Mouse (Mus musculus) gastrocnemius, postnatal 10 days (tissue): Measurements from ENCODE around the gene Khdc4. TPM values are rescaled to one million over a fixed set of nuclear protein-coding genes. Genes with fewer than 3 reads are reported as not detected.

Source experiments
- DNase-seq: peaks from one replicate; pipeline ENCODE4 v3.0.0; 2021; ENCODE audit warnings: mixed read lengths
- long read RNA-seq, 2 experiments: library from polyadenylated mRNA; stranded (forward); transcript quantifications; one replicate each; pipeline ENCODE4 v2.0.0; 2021
- total RNA-seq, 2 experiments: library from RNA; stranded (reverse); gene quantifications; 2 replicates each; pipeline ENCODE4 v1.2.3; 2021

Khdc4 gene
- 10 to 100 TPM; 20.5 to 35.5 TPM for total RNA-seq
- long read RNA-seq, experiment 1, transcript Khdc4-201 (14 exons, 2,981 nt), result major isoform, 15 of 33 reads
- long read RNA-seq, experiment 1, partial matches to known transcripts, result 3 of 33 reads
- long read RNA-seq, experiment 1, other reads (novel, unspliced or antisense), result 9 of 33 reads
- long read RNA-seq, experiment 2, transcript Khdc4-201 (14 exons, 2,981 nt), result major isoform, 10 of 21 reads
- long read RNA-seq, experiment 2, partial matches to known transcripts, result 2 of 21 reads
- long read RNA-seq, experiment 2, other reads (novel, unspliced or antisense), result 5 of 21 reads

GRCm38 (mm10) chr3:88684980-88685941 is at the start of gene Khdc4:
Gene Khdc4 (plus strand): TSS chr3:88685803.
- DNase-seq, result peak; percentile 92

GRCm38 (mm10) chr3:88636555-88636986 is 49.0 kb upstream of the Khdc4 start:
- no peak for DNase-seq

- no peak for DNase-seq
Measured at GRCm38 (mm10) chr3:88637134-88637533, 48.5 kb upstream of the Khdc4 start.

GRCm38 (mm10) chr3:88639239-88639638 is 46.4 kb upstream of the Khdc4 start:
- DNase-seq, result no peak

GRCm38 (mm10) chr3:88640676-88641075 is 44.9 kb upstream of the Khdc4 start:
- no peak for DNase-seq

- DNase-seq, result no peak
Measured at GRCm38 (mm10) chr3:88643078-88643477, 42.5 kb upstream of the Khdc4 start.

- DNase-seq, result no peak
Measured at GRCm38 (mm10) chr3:88645937-88646336, 39.7 kb upstream of the Khdc4 start.

GRCm38 (mm10) chr3:88646426-88646995 is 39.1 kb upstream of the Khdc4 start:
- DNase-seq, result no peak

- no peak for DNase-seq
Measured at GRCm38 (mm10) chr3:88647076-88647475, 38.5 kb upstream of the Khdc4 start.

GRCm38 (mm10) chr3:88647779-88648413 is 37.7 kb upstream of the Khdc4 start:
- DNase-seq, result no peak

- no peak for DNase-seq
Measured at GRCm38 (mm10) chr3:88648452-88649168, 37.0 kb upstream of the Khdc4 start.

- no peak for DNase-seq
Measured at GRCm38 (mm10) chr3:88649186-88649585, 36.4 kb upstream of the Khdc4 start.

- no peak for DNase-seq
Measured at GRCm38 (mm10) chr3:88649967-88650366, 35.6 kb upstream of the Khdc4 start.

- DNase-seq, result no peak
Measured at GRCm38 (mm10) chr3:88650713-88651504, 34.7 kb upstream of the Khdc4 start.

- no peak for DNase-seq
Measured at GRCm38 (mm10) chr3:88651669-88652618, 33.7 kb upstream of the Khdc4 start.

GRCm38 (mm10) chr3:88652846-88653515 is 32.6 kb upstream of the Khdc4 start, which contains the start of gene Rxfp4:
Gene Rxfp4 (minus strand): TSS chr3:88653142.
- DNase-seq, result no peak

- DNase-seq, result no peak
Measured at GRCm38 (mm10) chr3:88653516-88654370, 31.9 kb upstream of the Khdc4 start.

- no peak for DNase-seq
Measured at GRCm38 (mm10) chr3:88654621-88655020, 31.0 kb upstream of the Khdc4 start.
